Mouse (Mus musculus) liver, embryonic 15.5 days (tissue): Measurements from ENCODE around the gene Slc7a11. TPM values are rescaled to one million over a fixed set of nuclear protein-coding genes. Genes with fewer than 3 reads are reported as not detected.

Experiments used
- ATAC-seq: fragments of 200-750 bp; cut with Nextera tagmentation; 2 replicates; pipeline ENCODE4 v1.8.0; 2017; ENCODE audit warnings: moderate number of reproducible peaks, mild to moderate bottlenecking, moderate library complexity; ENCODE audit not compliant: insufficient read depth
- H3K27ac ChIP-seq: fragments of 300-500 bp; sonication (generic); replicated peaks from 2 replicates; pipeline ENCODE4 v1.5.1; 2015; ENCODE audit warnings: mild to moderate bottlenecking, inconsistent platforms
- H3K27me3 ChIP-seq: fragments of 300-500 bp; sonication (generic); 2 replicates; pipeline ENCODE4 v1.6.1; 2015; ENCODE audit warnings: mild to moderate bottlenecking, inconsistent platforms
- H3K36me3 ChIP-seq: fragments of 300-500 bp; sonication (generic); replicated peaks from 2 replicates; pipeline ENCODE4 v1.6.1; 2015; ENCODE audit warnings: moderate library complexity, mild to moderate bottlenecking, inconsistent platforms
- H3K4me1 ChIP-seq: fragments of 300-500 bp; sonication (generic); replicated peaks from 2 replicates; pipeline ENCODE4 v1.6.1; 2015; ENCODE audit warnings: inconsistent platforms
- H3K4me2 ChIP-seq: fragments of 300-500 bp; sonication (generic); 2 replicates; pipeline ENCODE4 v1.6.1; 2015; ENCODE audit warnings: moderate library complexity, mild to moderate bottlenecking, inconsistent platforms
- H3K4me3 ChIP-seq: fragments of 300-500 bp; sonication (generic); replicated peaks from 2 replicates; pipeline ENCODE4 v1.5.1; 2015; ENCODE audit warnings: mild to moderate bottlenecking, inconsistent platforms
- H3K9ac ChIP-seq: fragments of 300-500 bp; sonication (generic); 2 replicates; pipeline ENCODE4 v1.6.1; 2015; ENCODE audit warnings: moderate library complexity, mild to moderate bottlenecking, inconsistent platforms
- H3K9me3 ChIP-seq: fragments of 300-500 bp; sonication (generic); replicated peaks from 2 replicates; pipeline ENCODE4 v1.6.1; 2016; ENCODE audit warnings: inconsistent platforms
- WGBS: fragments of 180-500 bp; shearing (Covaris S2); methylation state at CpG from one replicate; pipeline ENCODE4 v1.1.7; 2015; ENCODE audit warnings: mixed read lengths; ENCODE audit not compliant: insufficient replicate concordance; 5-methylcytosine and 5-hydroxymethylcytosine counted together
- polyA plus RNA-seq: library from polyadenylated mRNA; unstranded; fragments of >200 nt; fragmentation: Nextera tagmentation; extraction: Ambion mirVana; gene quantifications from 2 replicates; pipeline ENCODE4 v1.2.1, GENCODE M21; 2015

Gene Slc7a11
- polyA plus RNA-seq, 1 experiment from 2014 or later, result 0.13 TPM

DNA sequence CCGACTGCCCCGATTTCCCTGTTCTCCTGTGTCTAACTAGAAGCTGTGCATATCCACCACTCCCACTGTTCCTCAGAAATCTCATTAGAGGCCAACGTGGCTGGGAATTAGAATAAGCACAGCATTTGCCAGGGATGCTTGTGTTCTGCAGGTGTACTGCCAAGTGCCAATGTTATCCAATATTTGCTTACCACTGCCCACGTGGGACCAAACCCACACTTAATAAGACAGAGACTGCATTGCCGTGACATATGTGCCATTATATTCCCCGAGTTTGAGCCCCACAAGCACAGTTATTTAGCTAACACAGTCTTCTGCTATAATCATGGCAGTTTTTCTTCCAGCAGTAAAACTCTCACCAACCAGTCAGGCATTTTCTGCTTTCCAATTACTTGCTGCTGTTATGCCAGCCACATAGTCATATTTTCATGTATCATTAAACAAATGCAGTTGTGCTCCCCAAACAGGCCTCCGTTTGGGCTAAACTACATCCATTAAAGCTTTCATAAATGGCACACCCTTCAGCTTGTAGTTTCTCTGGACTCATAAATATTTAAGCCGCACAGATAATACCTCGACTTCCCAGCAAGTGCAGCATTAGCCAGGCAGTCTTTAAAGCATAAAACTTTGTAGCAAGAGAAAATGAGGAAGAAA, 407.4 kb downstream of the Slc7a11 start:
- no peak overlapping the region for H3K4me3 ChIP-seq
- H3K9ac ChIP-seq, result no peak overlapping the region
- no peaks in the 10 kb centered on the region for H3K4me1 ChIP-seq
- H3K27me3 ChIP-seq, result no peaks in the 10 kb centered on the region
- no peak overlapping the region for H3K4me2 ChIP-seq
- no peaks in the 10 kb centered on the region for H3K9me3 ChIP-seq
- H3K27ac ChIP-seq, result no peak overlapping the region
- H3K36me3 ChIP-seq, result no peaks in the 10 kb centered on the region
- ATAC-seq, result no peak
- 62% methylated on average over 9 of the region's 9 CpGs for WGBS

DNA sequence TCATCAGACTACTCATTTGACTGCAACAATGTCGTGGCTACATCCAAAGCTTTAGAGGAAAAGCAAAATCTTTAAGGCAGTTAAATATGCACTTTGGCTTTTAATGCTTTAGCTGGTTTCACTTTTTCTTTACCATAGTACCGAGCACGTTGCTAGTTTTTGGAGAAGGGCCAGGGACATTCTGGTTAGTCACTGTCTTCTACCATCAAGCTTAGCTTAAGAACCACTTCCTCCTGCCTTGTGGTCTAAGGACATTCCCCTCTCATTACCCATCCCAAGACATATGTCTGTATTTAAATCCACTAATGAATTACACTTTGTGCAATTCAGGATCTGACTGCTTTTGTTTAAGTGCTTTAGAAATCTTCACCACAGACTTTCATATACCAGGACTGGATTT, 410.1 kb downstream of the Slc7a11 start:
- Histone ChIP-seq H3K36me3 (no peaks in the 10 kb centered on the region), H3K4me2 (no peak overlapping the region), H3K9me3 (no peaks in the 10 kb centered on the region), H3K4me1 (no peaks in the 10 kb centered on the region), H3K27ac (no peak overlapping the region), H3K9ac (no peak overlapping the region), H3K27me3 (no peaks in the 10 kb centered on the region), H3K4me3 (no peak overlapping the region)
- ATAC-seq, result no peak
- WGBS, result 48% methylated on average over 3 of the region's 3 CpGs

DNA sequence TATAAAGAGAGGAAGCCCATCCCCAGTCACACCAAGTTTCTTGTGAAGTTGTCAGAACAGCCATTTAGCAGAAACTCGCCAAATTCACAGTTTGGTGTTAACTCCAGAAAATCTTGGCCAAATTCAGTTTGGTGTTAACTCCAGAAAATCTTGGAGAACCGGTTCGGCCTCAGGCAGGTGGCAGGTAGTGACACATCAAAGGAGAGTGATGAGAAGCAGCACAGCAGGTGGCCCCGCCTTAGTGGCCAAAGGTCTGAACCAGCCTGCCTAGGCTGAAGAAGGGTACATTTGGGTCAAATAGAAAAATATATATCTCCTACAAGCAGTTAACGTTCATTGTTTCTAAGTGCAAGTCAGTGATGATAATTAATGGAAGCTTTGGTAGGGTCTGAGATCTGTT, 417.4 kb downstream of the Slc7a11 start:
- ATAC-seq, result no peak
- H3K4me2 ChIP-seq, result no peak overlapping the region
- WGBS, result 41% methylated on average over 5 of the region's 5 CpGs
- H3K27ac ChIP-seq, result no peak overlapping the region
- no peaks in the 10 kb centered on the region for H3K27me3 ChIP-seq
- H3K9ac ChIP-seq, result no peak overlapping the region
- H3K4me3 ChIP-seq, result no peak overlapping the region
- H3K9me3 ChIP-seq, result no peaks in the 10 kb centered on the region
- no peaks in the 10 kb centered on the region for H3K36me3 ChIP-seq
- no peaks in the 10 kb centered on the region for H3K4me1 ChIP-seq

DNA sequence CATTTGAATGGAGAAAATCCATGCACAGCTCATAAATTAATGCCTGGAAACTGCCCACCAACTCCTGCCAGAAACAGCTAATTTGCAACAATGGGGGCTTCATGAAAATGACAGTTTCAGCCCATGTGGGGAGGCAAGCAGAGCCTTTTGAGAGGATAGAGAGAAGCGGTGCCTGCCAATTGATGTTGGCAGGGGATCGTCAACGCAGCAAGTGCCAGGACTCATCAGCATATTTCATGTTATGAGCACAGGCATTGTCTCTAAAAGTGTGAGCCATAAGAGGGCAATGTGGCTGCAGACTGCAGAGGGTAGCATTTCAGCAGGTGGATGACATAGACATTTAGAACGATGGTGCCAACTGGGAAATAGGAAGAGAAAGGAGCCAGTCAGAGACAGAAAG, 429.0 kb downstream of the Slc7a11 start:
- H3K27ac ChIP-seq, result no peak overlapping the region
- no peak overlapping the region for H3K4me3 ChIP-seq
- no peaks in the 10 kb centered on the region for H3K36me3 ChIP-seq
- H3K4me1 ChIP-seq, result no peaks in the 10 kb centered on the region
- H3K9ac ChIP-seq, result no peak overlapping the region
- 70% methylated on average over 4 of the region's 4 CpGs for WGBS
- H3K9me3 ChIP-seq, result no peaks in the 10 kb centered on the region
- no peak overlapping the region for H3K4me2 ChIP-seq
- no peaks in the 10 kb centered on the region for H3K27me3 ChIP-seq
- no peak for ATAC-seq

DNA sequence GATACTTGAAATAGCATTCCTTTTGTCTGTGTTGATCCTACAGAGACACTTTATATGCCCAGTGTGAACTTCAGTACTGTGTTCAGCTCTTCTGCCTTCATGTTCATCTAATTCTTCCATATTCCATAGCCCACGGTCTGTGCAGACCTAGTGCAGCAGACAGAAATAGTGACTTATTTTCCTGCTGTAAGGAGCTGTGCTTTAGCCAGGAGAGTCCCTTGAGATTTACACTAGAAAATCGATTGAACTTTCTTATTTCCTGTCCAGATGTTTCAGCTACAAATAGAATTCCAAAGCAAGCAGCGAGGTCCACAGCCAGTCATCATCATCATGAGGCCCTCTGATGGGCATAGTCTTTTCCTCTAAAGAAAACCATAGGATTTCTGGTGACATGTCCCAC, 431.4 kb downstream of the Slc7a11 start:
- WGBS, result 40% methylated on average over 3 of the region's 3 CpGs
- H3K27me3 ChIP-seq, result no peaks in the 10 kb centered on the region
- no peak overlapping the region for H3K4me2 ChIP-seq

DNA sequence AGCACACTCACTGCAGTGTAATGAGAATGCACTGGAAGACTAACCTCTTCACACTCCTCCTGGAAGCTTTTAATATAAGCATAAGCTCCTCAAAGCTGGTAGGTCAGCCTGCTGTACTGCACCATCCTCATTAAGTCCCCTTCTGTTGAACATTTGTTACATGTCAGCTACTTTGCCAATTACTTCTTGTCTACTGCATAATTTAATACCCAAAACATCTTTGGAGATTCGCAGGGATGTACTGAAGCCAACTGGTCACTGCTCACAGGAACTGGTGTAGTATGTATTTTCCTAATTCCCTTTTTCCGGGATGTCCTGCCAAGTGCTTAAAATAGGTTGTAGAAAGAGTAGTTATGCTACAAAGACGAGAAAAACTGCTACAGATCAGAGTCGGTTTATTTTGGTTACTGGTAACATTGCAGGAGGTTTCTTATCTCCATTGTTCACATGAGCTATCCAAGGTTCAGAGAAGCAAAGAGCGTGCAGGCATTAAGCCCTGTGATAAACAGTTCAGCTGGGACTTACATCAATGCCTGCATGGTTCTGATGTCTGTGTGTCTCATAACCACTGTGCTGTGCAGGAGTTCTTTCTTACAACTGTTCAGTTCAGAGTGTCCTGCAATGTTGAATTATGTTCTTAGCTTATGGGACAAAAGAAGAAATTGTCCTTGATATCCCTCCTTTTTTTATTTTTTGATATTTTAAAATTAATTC, 439.3 kb downstream of the Slc7a11 start:
- H3K27me3 ChIP-seq, result no peaks in the 10 kb centered on the region
- H3K4me3 ChIP-seq, result no peak overlapping the region
- H3K36me3 ChIP-seq, result no peaks in the 10 kb centered on the region
- H3K27ac ChIP-seq, result no peak overlapping the region
- 31% methylated on average over 5 of the region's 5 CpGs for WGBS
- no peaks in the 10 kb centered on the region for H3K4me1 ChIP-seq
- H3K4me2 ChIP-seq, result no peak overlapping the region
- H3K9me3 ChIP-seq, result no peaks in the 10 kb centered on the region
- ATAC-seq, result no peak
- H3K9ac ChIP-seq, result no peak overlapping the region

More for the DNA sequence above, 431.4 kb downstream of the Slc7a11 start:
- H3K4me3 ChIP-seq, result no peak overlapping the region
- no peaks in the 10 kb centered on the region for H3K36me3 ChIP-seq
- no peaks in the 10 kb centered on the region for H3K4me1 ChIP-seq
- no peak for ATAC-seq
- no peak overlapping the region for H3K9ac ChIP-seq
- no peaks in the 10 kb centered on the region for H3K9me3 ChIP-seq
- H3K27ac ChIP-seq, result no peak overlapping the region

DNA sequence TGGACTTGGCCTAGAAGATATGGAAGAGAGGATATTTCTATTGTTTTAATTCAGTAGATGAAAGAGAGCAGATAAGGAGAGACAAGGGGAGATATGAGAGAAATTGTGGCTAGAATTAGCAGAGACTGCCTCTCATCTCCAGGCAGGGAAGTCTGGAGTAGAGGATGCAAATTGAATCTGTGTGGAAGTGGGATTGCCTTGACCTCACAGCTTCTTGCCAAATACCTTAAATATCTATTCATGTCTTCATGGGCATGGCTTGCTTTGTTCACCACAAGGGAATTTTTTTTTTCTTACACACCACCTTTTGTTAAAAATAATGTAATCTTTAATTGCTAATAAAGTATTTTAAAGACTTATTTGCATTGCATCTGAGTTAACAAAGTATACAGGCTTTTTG, 441.3 kb downstream of the Slc7a11 start:
- no peak overlapping the region for H3K4me3 ChIP-seq
- H3K36me3 ChIP-seq, result no peaks in the 10 kb centered on the region
- H3K9me3 ChIP-seq, result no peaks in the 10 kb centered on the region
- ATAC-seq, result no peak
- H3K27me3 ChIP-seq, result no peaks in the 10 kb centered on the region
- H3K27ac ChIP-seq, result no peak overlapping the region
- no peak overlapping the region for H3K4me2 ChIP-seq
- H3K9ac ChIP-seq, result no peak overlapping the region
- no peaks in the 10 kb centered on the region for H3K4me1 ChIP-seq

DNA sequence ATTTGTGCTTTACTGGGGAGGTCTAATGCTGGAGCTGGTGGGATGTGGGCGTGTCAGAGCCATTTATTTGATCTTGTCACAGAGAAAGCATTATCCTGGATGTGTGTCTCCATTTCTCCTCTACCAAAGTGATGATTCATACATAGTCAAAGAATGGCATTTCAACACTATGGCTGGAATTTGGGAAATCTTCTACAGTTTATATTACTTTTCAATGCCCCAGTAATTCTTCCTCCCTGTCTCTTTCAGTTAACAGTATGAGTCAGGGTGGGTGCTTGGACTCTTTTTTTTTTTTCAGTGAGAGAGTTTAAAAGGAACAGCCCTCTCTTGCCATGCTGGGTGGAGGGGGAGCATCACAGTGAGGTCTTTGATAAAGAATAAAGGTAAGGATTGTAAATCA, 441.8 kb downstream of the Slc7a11 start:
- H3K4me1 ChIP-seq, result no peaks in the 10 kb centered on the region
- no peak overlapping the region for H3K9ac ChIP-seq
- H3K4me3 ChIP-seq, result no peak overlapping the region
- 36% methylated on average over 1 of the region's 1 CpGs for WGBS
- no peaks in the 10 kb centered on the region for H3K9me3 ChIP-seq
- no peaks in the 10 kb centered on the region for H3K36me3 ChIP-seq
- H3K27ac ChIP-seq, result no peak overlapping the region
- ATAC-seq, result no peak
- no peaks in the 10 kb centered on the region for H3K27me3 ChIP-seq
- no peak overlapping the region for H3K4me2 ChIP-seq

DNA sequence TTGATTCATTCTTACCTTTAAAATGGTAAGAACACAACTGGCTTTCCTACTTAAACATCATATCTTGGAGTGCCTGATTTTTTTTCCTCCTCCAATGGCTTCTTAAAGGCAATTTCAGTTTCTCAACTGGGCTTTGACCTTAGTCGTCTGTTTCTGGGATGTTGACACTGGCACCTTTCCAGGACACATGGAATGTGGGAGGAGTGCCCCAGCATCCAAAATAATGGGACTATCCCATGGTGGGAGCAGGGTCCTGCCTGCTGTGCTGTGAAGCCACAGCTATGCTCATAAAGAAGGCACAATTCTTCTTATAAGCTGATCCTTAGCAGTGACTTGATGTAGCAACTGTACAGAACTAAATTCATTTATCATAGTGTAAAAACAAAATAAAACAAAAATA, 450.5 kb downstream of the Slc7a11 start:
- Histone ChIP-seq H3K4me2 (no peak overlapping the region), H3K9ac (no peak overlapping the region), H3K4me3 (no peak overlapping the region), H3K27me3 (no peaks in the 10 kb centered on the region), H3K4me1 (no peaks in the 10 kb centered on the region), H3K36me3 (no peaks in the 10 kb centered on the region), H3K9me3 (no peaks in the 10 kb centered on the region), H3K27ac (no peak overlapping the region)
- no peak for ATAC-seq
- WGBS, result 42% methylated on average over 1 of the region's 1 CpGs

DNA sequence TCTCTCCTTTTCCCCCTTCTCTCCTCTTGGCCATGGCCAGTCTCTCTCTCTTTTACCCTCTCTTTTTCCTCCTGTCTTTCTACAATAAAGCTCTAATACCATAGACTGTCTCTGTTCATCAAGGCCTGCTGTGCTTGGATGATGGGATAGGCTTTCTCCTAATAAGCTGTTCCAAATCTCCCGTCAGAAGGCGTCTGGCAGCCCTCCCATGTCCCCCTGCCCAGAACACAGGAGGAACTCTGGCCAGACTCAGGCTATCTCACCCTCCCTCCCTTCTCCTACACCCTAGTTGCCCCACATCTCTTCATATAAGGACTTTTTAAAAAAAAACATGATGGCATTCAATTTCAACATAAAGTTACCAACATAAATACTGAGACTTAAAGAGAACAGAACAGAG, 456.2 kb downstream of the Slc7a11 start:
- Histone ChIP-seq H3K27ac (no peak overlapping the region), H3K4me2 (no peak overlapping the region), H3K9me3 (no peaks in the 10 kb centered on the region), H3K4me3 (no peak overlapping the region), H3K36me3 (no peaks in the 10 kb centered on the region), H3K27me3 (no peaks in the 10 kb centered on the region), H3K4me1 (no peaks in the 10 kb centered on the region), H3K9ac (no peak overlapping the region)
- WGBS, result 52% methylated on average over 2 of the region's 2 CpGs
- no peak for ATAC-seq

DNA sequence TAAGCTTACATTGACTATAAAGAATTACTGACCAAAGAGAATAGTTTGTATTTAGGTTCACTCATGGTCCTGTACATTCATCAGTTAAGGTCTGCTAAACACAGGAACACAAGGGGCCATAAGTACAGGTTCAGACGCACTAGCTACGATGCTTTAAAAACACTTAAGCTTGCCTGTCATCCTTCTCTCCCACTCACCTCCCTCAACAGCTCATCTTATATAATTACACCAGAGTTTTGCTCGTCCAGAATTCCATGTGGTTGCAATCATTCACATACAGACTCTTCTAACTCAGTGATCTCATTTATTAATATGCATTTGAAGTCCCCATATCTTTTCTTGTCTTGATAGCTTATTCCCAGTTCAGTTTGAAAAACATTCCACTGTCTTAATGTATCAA, 458.6 kb downstream of the Slc7a11 start:
- ATAC-seq, result no peak
- H3K4me1 ChIP-seq, result no peaks in the 10 kb centered on the region
- H3K4me2 ChIP-seq, result no peak overlapping the region
- WGBS, result 55% methylated on average over 3 of the region's 3 CpGs
- no peaks in the 10 kb centered on the region for H3K27me3 ChIP-seq
- H3K36me3 ChIP-seq, result no peaks in the 10 kb centered on the region
- no peaks in the 10 kb centered on the region for H3K9me3 ChIP-seq
- no peak overlapping the region for H3K27ac ChIP-seq
- H3K4me3 ChIP-seq, result no peak overlapping the region
- no peak overlapping the region for H3K9ac ChIP-seq
